Mouse (Mus musculus) stomach, embryonic 15.5 days (tissue): ENCODE results near the gene Stk39. TPM values are rescaled to one million over a fixed set of nuclear protein-coding genes. Genes with fewer than 3 reads are reported as not detected.
A peak's percentile ranks its signal among the peaks of the same experiment; 100 is the strongest.

Source experiments
- ATAC-seq: fragments of 200-750 bp; cut with Nextera tagmentation; 2 replicates; pipeline ENCODE4 v1.8.0; 2017; ENCODE audit warnings: low read depth, moderate number of reproducible peaks, moderate TSS enrichment; ENCODE audit not compliant: insufficient read depth, low FRiP score
- H3K27ac ChIP-seq: fragments of 300-500 bp; sonication (generic); 2 replicates; pipeline ENCODE4 v1.5.1; 2015; ENCODE audit warnings: mild to moderate bottlenecking, inconsistent platforms
- H3K27me3 ChIP-seq: fragments of 300-500 bp; sonication (generic); replicated peaks from 2 replicates; pipeline ENCODE4 v1.6.1; 2015; ENCODE audit warnings: inconsistent platforms
- H3K36me3 ChIP-seq: fragments of 300-500 bp; sonication (generic); 2 replicates; pipeline ENCODE4 v1.6.1; 2015; ENCODE audit warnings: inconsistent platforms
- H3K4me1 ChIP-seq: fragments of 300-500 bp; sonication (generic); 2 replicates; pipeline ENCODE4 v1.6.1; 2015; ENCODE audit warnings: inconsistent platforms
- H3K4me2 ChIP-seq: fragments of 300-500 bp; sonication (generic); 2 replicates; pipeline ENCODE4 v1.6.1; 2015; ENCODE audit warnings: mild to moderate bottlenecking, inconsistent platforms
- H3K4me3 ChIP-seq: fragments of 300-500 bp; sonication (generic); replicated peaks from 2 replicates; pipeline ENCODE4 v1.5.1; 2015; ENCODE audit warnings: inconsistent platforms
- H3K9ac ChIP-seq: fragments of 300-500 bp; sonication (generic); 2 replicates; pipeline ENCODE4 v1.6.1; 2015; ENCODE audit warnings: inconsistent platforms
- H3K9me3 ChIP-seq: fragments of 300-500 bp; sonication (generic); 2 replicates; pipeline ENCODE4 v1.6.1; 2016; ENCODE audit warnings: inconsistent platforms
- WGBS: fragments of 180-500 bp; shearing (Covaris S2); methylation state at CpG from one replicate; pipeline ENCODE4 v1.1.7; 2015; 5-methylcytosine and 5-hydroxymethylcytosine counted together
- polyA plus RNA-seq: library from polyadenylated mRNA; unstranded; fragments of >200 nt; fragmentation: Nextera tagmentation; extraction: Ambion mirVana; gene quantifications from 2 replicates; pipeline ENCODE4 v1.2.1, GENCODE M21; 2015

The Stk39 gene
- polyA plus RNA-seq, 1 experiment from 2014 or later: 21.7 TPM

- no peak overlapping the region for H3K27ac ChIP-seq
- H3K9me3 ChIP-seq: no peaks in the 10 kb centered on the region
- no peak for ATAC-seq
- H3K4me1 ChIP-seq: no peaks in the 10 kb centered on the region
- H3K9ac ChIP-seq: no peak overlapping the region
- no peaks in the 10 kb centered on the region for H3K36me3 ChIP-seq
- no peak overlapping the region for H3K4me2 ChIP-seq
- H3K27me3 ChIP-seq: no peaks in the 10 kb centered on the region
- WGBS: 47% methylated on average over 6 of the region's 6 CpGs
- no peak overlapping the region for H3K4me3 ChIP-seq
Measured at GRCm38 (mm10) chr2:68415691-68416090, 56.4 kb downstream of the Stk39 start.

- Histone ChIP-seq H3K4me2 (no peak overlapping the region), H3K27ac (no peak overlapping the region), H3K4me1 (peaks cover 23% of the 10 kb centered on the region), H3K27me3 (no peaks in the 10 kb centered on the region), H3K4me3 (no peak overlapping the region), H3K9me3 (no peaks in the 10 kb centered on the region), H3K36me3 (no peaks in the 10 kb centered on the region), H3K9ac (no peak overlapping the region)
- ATAC-seq: no peak
- 76% methylated on average over 5 of the region's 5 CpGs for WGBS
Measured at GRCm38 (mm10) chr2:68412149-68412548, 59.9 kb downstream of the Stk39 start.

- peaks cover 30% of the 10 kb centered on the region for H3K4me1 ChIP-seq
Measured at GRCm38 (mm10) chr2:68411201-68411600, 60.9 kb downstream of the Stk39 start.

GRCm38 (mm10) chr2:68409640-68410215, 62.3 kb downstream of the Stk39 start:
- Histone ChIP-seq H3K9me3 (no peaks in the 10 kb centered on the region), H3K36me3 (no peaks in the 10 kb centered on the region), H3K9ac (no peak overlapping the region), H3K4me1 (peaks cover 37% of the 10 kb centered on the region), H3K27ac (peak overlapping the region; percentile 27), H3K27me3 (no peaks in the 10 kb centered on the region), H3K4me3 (no peak overlapping the region), H3K4me2 (no peak overlapping the region)
- peak; percentile 27; the same call in 1 of the 2 replicates for ATAC-seq
- WGBS: 51% methylated on average over 12 of the region's 12 CpGs

More at GRCm38 (mm10) chr2:68411201-68411600, 60.9 kb downstream of the Stk39 start:
- H3K4me3 ChIP-seq: no peak overlapping the region
- ATAC-seq: no peak
- H3K27me3 ChIP-seq: no peaks in the 10 kb centered on the region
- H3K9ac ChIP-seq: no peak overlapping the region
- no peaks in the 10 kb centered on the region for H3K9me3 ChIP-seq
- WGBS: 76% methylated on average over 8 of the region's 8 CpGs
- H3K36me3 ChIP-seq: no peaks in the 10 kb centered on the region
- no peak overlapping the region for H3K27ac ChIP-seq
- no peak overlapping the region for H3K4me2 ChIP-seq

GRCm38 (mm10) chr2:68408271-68408980, 63.6 kb downstream of the Stk39 start:
- peak; percentile 48; the same call in 1 of the 2 replicates for ATAC-seq
- Histone ChIP-seq H3K4me2 (peak overlapping the region; percentile 21; the same call in 1 of the 2 replicates), H3K4me1 (peaks cover 37% of the 10 kb centered on the region)

GRCm38 (mm10) chr2:68407179-68407950, 64.7 kb downstream of the Stk39 start:
- H3K4me3 ChIP-seq: no peak overlapping the region
- 67% methylated on average over 12 of the region's 12 CpGs for WGBS
- H3K27ac ChIP-seq: no peak overlapping the region
- H3K36me3 ChIP-seq: no peaks in the 10 kb centered on the region
- H3K9ac ChIP-seq: no peak overlapping the region
- H3K4me2 ChIP-seq: no peak overlapping the region
- peaks cover 37% of the 10 kb centered on the region for H3K4me1 ChIP-seq
- no peak for ATAC-seq
- H3K9me3 ChIP-seq: no peaks in the 10 kb centered on the region
- H3K27me3 ChIP-seq: no peaks in the 10 kb centered on the region

More at GRCm38 (mm10) chr2:68408271-68408980, 63.6 kb downstream of the Stk39 start:
- no peaks in the 10 kb centered on the region for H3K36me3 ChIP-seq
- no peaks in the 10 kb centered on the region for H3K27me3 ChIP-seq
- H3K27ac ChIP-seq: peak overlapping the region; percentile 63
- 37% methylated on average over 17 of the region's 17 CpGs for WGBS
- no peak overlapping the region for H3K4me3 ChIP-seq
- no peaks in the 10 kb centered on the region for H3K9me3 ChIP-seq
- no peak overlapping the region for H3K9ac ChIP-seq

- 33% methylated on average over 12 of the region's 12 CpGs for WGBS
- Histone ChIP-seq H3K36me3 (no peaks in the 10 kb centered on the region), H3K4me2 (peak overlapping the region; percentile 8; the same call in 1 of the 2 replicates), H3K4me1 (peaks cover 37% of the 10 kb centered on the region), H3K9ac (no peak overlapping the region), H3K9me3 (no peaks in the 10 kb centered on the region), H3K27me3 (no peaks in the 10 kb centered on the region), H3K4me3 (no peak overlapping the region), H3K27ac (no peak overlapping the region)
- no peak for ATAC-seq
Measured at GRCm38 (mm10) chr2:68406571-68407074, 65.4 kb downstream of the Stk39 start.

- H3K27ac ChIP-seq: no peak overlapping the region
- no peak overlapping the region for H3K9ac ChIP-seq
- peaks cover 36% of the 10 kb centered on the region for H3K4me1 ChIP-seq
- H3K4me3 ChIP-seq: no peak overlapping the region
- no peaks in the 10 kb centered on the region for H3K36me3 ChIP-seq
- 49% methylated on average over 16 of the region's 16 CpGs for WGBS
- H3K4me2 ChIP-seq: peak overlapping the region; percentile 19; the same call in 1 of the 2 replicates
- no peaks in the 10 kb centered on the region for H3K9me3 ChIP-seq
- no peak for ATAC-seq
- H3K27me3 ChIP-seq: no peaks in the 10 kb centered on the region
Measured at GRCm38 (mm10) chr2:68405163-68405715, 66.8 kb downstream of the Stk39 start.

- no peaks in the 10 kb centered on the region for H3K9me3 ChIP-seq
- no peak overlapping the region for H3K9ac ChIP-seq
- H3K4me1 ChIP-seq: peaks cover 29% of the 10 kb centered on the region
- no peak for ATAC-seq
- WGBS: 63% methylated on average over 18 of the region's 18 CpGs
- no peak overlapping the region; the same call in 1 of the 2 replicates for H3K4me2 ChIP-seq
- H3K36me3 ChIP-seq: no peaks in the 10 kb centered on the region
- H3K27ac ChIP-seq: no peak overlapping the region
- H3K27me3 ChIP-seq: no peaks in the 10 kb centered on the region
- H3K4me3 ChIP-seq: no peak overlapping the region
Measured at GRCm38 (mm10) chr2:68404274-68405162, 67.5 kb downstream of the Stk39 start.

- no peak overlapping the region for H3K4me2 ChIP-seq
- H3K36me3 ChIP-seq: no peaks in the 10 kb centered on the region
- 62% methylated on average over 13 of the region's 13 CpGs for WGBS
- no peak for ATAC-seq
- H3K4me1 ChIP-seq: no peaks in the 10 kb centered on the region
- peak overlapping the region; percentile 35; the same call in 1 of the 2 replicates for H3K27ac ChIP-seq
- no peak overlapping the region for H3K4me3 ChIP-seq
- H3K27me3 ChIP-seq: no peaks in the 10 kb centered on the region
- no peaks in the 10 kb centered on the region for H3K9me3 ChIP-seq
- H3K9ac ChIP-seq: no peak overlapping the region
Measured at GRCm38 (mm10) chr2:68393611-68394549, 78.2 kb downstream of the Stk39 start.
